Mouse (Mus musculus) ES-Bruce4 (cell line): ENCODE data around the gene Sigmar1. TPM values are rescaled to one million over a fixed set of nuclear protein-coding genes. Genes with fewer than 3 reads are reported as not detected.

Experiments
- H3K27ac ChIP-seq: 2 replicates; pipeline ENCODE4 v1.5.1; 2012; ENCODE audit warnings: low read length, inconsistent platforms; ENCODE audit not compliant: insufficient read depth
- H3K27me3 ChIP-seq: 2 replicates; pipeline ENCODE4 v1.6.1; 2012; ENCODE audit warnings: mild to moderate bottlenecking, low read length, inconsistent platforms; ENCODE audit not compliant: control insufficient read depth, poor library complexity, insufficient read depth, severe bottlenecking
- H3K36me3 ChIP-seq: 2 replicates; pipeline ENCODE4 v1.6.1; 2012; ENCODE audit warnings: inconsistent platforms, mild to moderate bottlenecking, low read length, moderate library complexity; ENCODE audit not compliant: control insufficient read depth, poor library complexity, insufficient read depth, severe bottlenecking
- H3K4me1 ChIP-seq: one replicate; pipeline ENCODE4 v1.8.1; 2011; ENCODE audit warnings: low read length; ENCODE audit not compliant: control insufficient read depth, insufficient read depth
- H3K4me3 ChIP-seq: 2 replicates; pipeline ENCODE4 v1.5.1; 2011; ENCODE audit warnings: low read depth, mild to moderate bottlenecking, low read length
- H3K9ac ChIP-seq: 2 replicates; pipeline ENCODE4 v1.6.1; 2012; ENCODE audit warnings: low read depth, mild to moderate bottlenecking, inconsistent platforms; ENCODE audit not compliant: poor library complexity, severe bottlenecking
- H3K9me3 ChIP-seq: replicated peaks from 2 replicates; pipeline ENCODE4 v1.6.1; 2012; ENCODE audit warnings: mild to moderate bottlenecking, low read length, inconsistent platforms; ENCODE audit not compliant: control insufficient read depth, poor library complexity, insufficient read depth, severe bottlenecking
- CTCF ChIP-seq: IDR thresholded peaks from one replicate; pipeline ENCODE4 v1.8.1; 2011; ENCODE audit warnings: low read depth, low read length
- EP300 ChIP-seq: IDR thresholded peaks from 2 replicates; pipeline ENCODE4 v1.6.1; 2011; ENCODE audit warnings: low read depth, low read length; ENCODE audit not compliant: insufficient read depth
- POLR2A ChIP-seq: IDR thresholded peaks from one replicate; pipeline ENCODE4 v1.8.1; 2011; ENCODE audit warnings: low read length; ENCODE audit not compliant: insufficient read depth
- polyA plus RNA-seq: library from polyadenylated mRNA; stranded (reverse); fragments of >200 nt; gene quantifications from 2 replicates; pipeline ENCODE4 v1.2.4, GENCODE M21; 2011; ENCODE audit warnings: low read depth; ENCODE audit not compliant: missing spikeins, insufficient read depth, insufficient read length

The Sigmar1 gene
- polyA plus RNA-seq, 1 experiment, result 62.6 TPM

- Histone ChIP-seq H3K9me3 (no peaks in the 10 kb centered on the region), H3K4me1 (peaks cover 3% of the 10 kb centered on the region)
Observed at GRCm38 (mm10) chr4:41760288-41760721, 4.3 kb upstream of the Sigmar1 start.

GRCm38 (mm10) chr4:41759656-41760287, 3.8 kb upstream of the Sigmar1 start:
- H3K4me3 ChIP-seq, result peak overlapping the region; percentile 62
- no peaks in the 10 kb centered on the region for H3K9me3 ChIP-seq
- H3K27me3 ChIP-seq, result no peaks in the 10 kb centered on the region
- peaks cover 3% of the 10 kb centered on the region for H3K4me1 ChIP-seq
- H3K9ac ChIP-seq, result peak overlapping the region; percentile 17; the same call in 1 of the 2 replicates
- H3K36me3 ChIP-seq, result peaks cover 8% of the 10 kb centered on the region
- no peak overlapping the region for H3K27ac ChIP-seq
- no peak for TF ChIP-seq POLR2A
- TF ChIP-seq CTCF, result no peak
- TF ChIP-seq EP300, result no peak

More at GRCm38 (mm10) chr4:41760288-41760721, 4.3 kb upstream of the Sigmar1 start:
- peaks cover 8% of the 10 kb centered on the region for H3K36me3 ChIP-seq
- peak overlapping the region; percentile 62 for H3K4me3 ChIP-seq
- no peak overlapping the region for H3K27ac ChIP-seq
- TF ChIP-seq POLR2A (no peak), CTCF (peak; percentile 26)
- H3K27me3 ChIP-seq, result no peaks in the 10 kb centered on the region
- H3K9ac ChIP-seq, result peak overlapping the region; percentile 17; the same call in 1 of the 2 replicates

GRCm38 (mm10) chr4:41759206-41759605, 3.2 kb upstream of the Sigmar1 start:
- H3K9ac ChIP-seq, result no peak overlapping the region
- no peaks in the 10 kb centered on the region for H3K9me3 ChIP-seq
- no peak overlapping the region for H3K27ac ChIP-seq
- peaks cover 3% of the 10 kb centered on the region for H3K4me1 ChIP-seq
- peaks cover 8% of the 10 kb centered on the region for H3K36me3 ChIP-seq
- no peak for TF ChIP-seq EP300
- no peak for TF ChIP-seq CTCF
- no peak for TF ChIP-seq POLR2A
- no peak overlapping the region for H3K4me3 ChIP-seq
- H3K27me3 ChIP-seq, result no peaks in the 10 kb centered on the region

GRCm38 (mm10) chr4:41758701-41759100, 2.7 kb upstream of the Sigmar1 start:
- Histone ChIP-seq H3K27me3 (no peaks in the 10 kb centered on the region), H3K4me1 (peaks cover 3% of the 10 kb centered on the region), H3K4me3 (no peak overlapping the region), H3K9ac (no peak overlapping the region), H3K36me3 (peaks cover 8% of the 10 kb centered on the region), H3K27ac (no peak overlapping the region), H3K9me3 (no peaks in the 10 kb centered on the region)
- TF ChIP-seq POLR2A (no peak), CTCF (no peak), EP300 (no peak)

GRCm38 (mm10) chr4:41758021-41758420, 2.1 kb upstream of the Sigmar1 start:
- peaks cover 3% of the 10 kb centered on the region for H3K4me1 ChIP-seq
- H3K4me3 ChIP-seq, result no peak overlapping the region
- H3K9ac ChIP-seq, result no peak overlapping the region
- no peak overlapping the region for H3K27ac ChIP-seq
- H3K36me3 ChIP-seq, result peaks cover 8% of the 10 kb centered on the region
- no peaks in the 10 kb centered on the region for H3K9me3 ChIP-seq
- no peaks in the 10 kb centered on the region for H3K27me3 ChIP-seq
- no peak for TF ChIP-seq EP300
- TF ChIP-seq CTCF, result no peak
- no peak for TF ChIP-seq POLR2A

- H3K36me3 ChIP-seq, result peaks cover 8% of the 10 kb centered on the region
- peaks cover 3% of the 10 kb centered on the region for H3K4me1 ChIP-seq
- no peaks in the 10 kb centered on the region for H3K27me3 ChIP-seq
- H3K9ac ChIP-seq, result no peak overlapping the region
- H3K4me3 ChIP-seq, result no peak overlapping the region
- no peaks in the 10 kb centered on the region for H3K9me3 ChIP-seq
- TF ChIP-seq EP300, result no peak
- H3K27ac ChIP-seq, result no peak overlapping the region
Observed at GRCm38 (mm10) chr4:41757321-41757720, 1.4 kb upstream of the Sigmar1 start.
